Mouse (Mus musculus) heart, postnatal 0 days (tissue): ENCODE data around the gene Ttll3.

Experiments
- CTCF ChIP-seq: IDR thresholded peaks from 2 replicates; pipeline ENCODE4 v1.5.1; 2016; ENCODE audit warnings: antibody characterized with exemption, control low read depth, low read depth
- EP300 ChIP-seq: IDR thresholded peaks from 2 replicates; pipeline ENCODE4 v1.6.1; 2016; ENCODE audit warnings: antibody characterized with exemption, low read depth

GRCm38 (mm10) chr6:113351161-113351560, 37.9 kb upstream of the Ttll3 start:
- no peak for TF ChIP-seq CTCF
- TF ChIP-seq EP300, result no peak
